Mouse (Mus musculus) MEL-GATA-1-ER (cell line): ENCODE data around the gene Spag7.

Experiments
- DNase-seq: peaks from one replicate; pipeline ENCODE4 v3.0.0-alpha.2; 2012; ENCODE audit warnings: low read depth; ENCODE audit errors: extremely low read depth

The Spag7 gene

GRCm38 (mm10) chr11:70657573-70657972 lies 11.6 kb downstream of the Spag7 start:
- no peak for DNase-seq

GRCm38 (mm10) chr11:70656964-70657363 lies 12.3 kb downstream of the Spag7 start, which contains the start of gene Eno3:
Gene Eno3 (plus strand): TSS chr11:70657202.
- no peak for DNase-seq

GRCm38 (mm10) chr11:70656456-70656927 lies 12.7 kb downstream of the Spag7 start:
- DNase-seq = no peak

- no peak for DNase-seq
Observed at GRCm38 (mm10) chr11:70655571-70656455, 13.4 kb downstream of the Spag7 start.

GRCm38 (mm10) chr11:70654923-70655570 lies 14.2 kb downstream of the Spag7 start:
- DNase-seq = no peak

- DNase-seq = peak; percentile 74
Observed at GRCm38 (mm10) chr11:70654198-70654922, 14.9 kb downstream of the Spag7 start, which contains the start of gene Pfn1. Gene Pfn1 (minus strand): TSS chr11:70654644.

- no peak for DNase-seq
Observed at GRCm38 (mm10) chr11:70653345-70654197, 15.6 kb downstream of the Spag7 start.

- peak; percentile 73 for DNase-seq
Observed at GRCm38 (mm10) chr11:70652884-70653344, 16.3 kb downstream of the Spag7 start.

GRCm38 (mm10) chr11:70652029-70652883 lies 17.0 kb downstream of the Spag7 start:
- no peak for DNase-seq

GRCm38 (mm10) chr11:70651391-70651790 lies 17.8 kb downstream of the Spag7 start:
- DNase-seq = no peak

- DNase-seq = peak; percentile 88
Observed at GRCm38 (mm10) chr11:70650322-70651175, 18.7 kb downstream of the Spag7 start.

- no peak for DNase-seq
Observed at GRCm38 (mm10) chr11:70649185-70649734, 20.0 kb downstream of the Spag7 start.

- DNase-seq = peak; percentile 62
Observed at GRCm38 (mm10) chr11:70648512-70648911, 20.7 kb downstream of the Spag7 start.

GRCm38 (mm10) chr11:70647716-70648420 lies 21.3 kb downstream of the Spag7 start:
- DNase-seq = no peak

- DNase-seq = peak; percentile 94
Observed at GRCm38 (mm10) chr11:70646691-70647650, 22.2 kb downstream of the Spag7 start, which contains the start of the genes Rnf167 and Slc25a11. Gene Rnf167 (plus strand): TSS chr11:70647235. Gene Slc25a11 (minus strand): TSS chr11:70647479.

GRCm38 (mm10) chr11:70646259-70646555 lies 23.0 kb downstream of the Spag7 start:
- no peak for DNase-seq
